Mouse (Mus musculus) midbrain, embryonic 13.5 days (tissue): ENCODE measurements around the gene Eif1ad. TPM values are rescaled to one million over a fixed set of nuclear protein-coding genes. Genes with fewer than 3 reads are reported as not detected.

Source experiments
- ATAC-seq: fragments of 200-750 bp; cut with Nextera tagmentation; 2 replicates; pipeline ENCODE4 v1.8.0; 2017; ENCODE audit warnings: mild to moderate bottlenecking, moderate TSS enrichment, moderate library complexity
- H3K27ac ChIP-seq: fragments of 300-500 bp; sonication (generic); 2 replicates; pipeline ENCODE4 v1.5.1; 2015; ENCODE audit warnings: inconsistent platforms, mild to moderate bottlenecking, moderate library complexity
- H3K27me3 ChIP-seq: fragments of 300-500 bp; sonication (generic); 2 replicates; pipeline ENCODE4 v1.6.1; 2015; ENCODE audit warnings: mild to moderate bottlenecking, inconsistent platforms
- H3K36me3 ChIP-seq: fragments of 300-500 bp; sonication (generic); 2 replicates; pipeline ENCODE4 v1.6.1; 2015; ENCODE audit warnings: mild to moderate bottlenecking, inconsistent platforms
- H3K4me1 ChIP-seq: fragments of 300-500 bp; sonication (generic); replicated peaks from 2 replicates; pipeline ENCODE4 v1.6.1; 2015; ENCODE audit warnings: inconsistent platforms
- H3K4me2 ChIP-seq: fragments of 300-500 bp; sonication (generic); replicated peaks from 2 replicates; pipeline ENCODE4 v1.6.1; 2015; ENCODE audit warnings: moderate library complexity, mild to moderate bottlenecking, inconsistent platforms
- H3K4me3 ChIP-seq: fragments of 300-500 bp; sonication (generic); replicated peaks from 2 replicates; pipeline ENCODE4 v1.5.1; 2015; ENCODE audit warnings: mild to moderate bottlenecking, inconsistent platforms
- H3K9ac ChIP-seq: fragments of 300-500 bp; sonication (generic); replicated peaks from 2 replicates; pipeline ENCODE4 v1.6.1; 2015; ENCODE audit warnings: mild to moderate bottlenecking, inconsistent platforms
- H3K9me3 ChIP-seq: fragments of 300-500 bp; sonication (generic); 2 replicates; pipeline ENCODE4 v1.6.1; 2016; ENCODE audit warnings: mild to moderate bottlenecking, inconsistent platforms
- WGBS: fragments of 180-500 bp; shearing (Covaris S2); methylation state at CpG from one replicate; pipeline ENCODE4 v1.1.7; 2015; 5-methylcytosine and 5-hydroxymethylcytosine counted together
- polyA plus RNA-seq: library from polyadenylated mRNA; unstranded; fragments of >200 nt; fragmentation: Nextera tagmentation; extraction: Ambion mirVana; gene quantifications from 2 replicates; pipeline ENCODE4 v1.2.1, GENCODE M21; 2015

Gene Eif1ad
- polyA plus RNA-seq, 1 experiment from 2014 or later, result 63.7 TPM

- peak; percentile 41 for ATAC-seq
- WGBS, result 15% methylated on average over 7 of the region's 7 CpGs
- peaks cover 21% of the 10 kb centered on the region for H3K4me1 ChIP-seq
- H3K4me2 ChIP-seq, result peak overlapping the region; percentile 81
- H3K4me3 ChIP-seq, result peak overlapping the region; percentile 62
- H3K36me3 ChIP-seq, result no peaks in the 10 kb centered on the region
- peak overlapping the region; percentile 77 for H3K9ac ChIP-seq
- H3K27me3 ChIP-seq, result no peaks in the 10 kb centered on the region
- H3K9me3 ChIP-seq, result no peaks in the 10 kb centered on the region
- peak overlapping the region; percentile 88 for H3K27ac ChIP-seq
These were observed 40.6 kb downstream of the Eif1ad start for GRCm38 (mm10) chr19:5407133-5407532.

- H3K9me3 ChIP-seq, result no peaks in the 10 kb centered on the region
- WGBS, result 92% methylated on average over 13 of the region's 13 CpGs
- H3K9ac ChIP-seq, result no peak overlapping the region
- peak overlapping the region; percentile 62; the same call in 1 of the 2 replicates for H3K4me3 ChIP-seq
- H3K36me3 ChIP-seq, result no peaks in the 10 kb centered on the region
- no peak overlapping the region for H3K27ac ChIP-seq
- H3K4me2 ChIP-seq, result peak overlapping the region; percentile 81
- peaks cover 21% of the 10 kb centered on the region for H3K4me1 ChIP-seq
- H3K27me3 ChIP-seq, result no peaks in the 10 kb centered on the region
- no peak for ATAC-seq
These were observed 41.8 kb downstream of the Eif1ad start for GRCm38 (mm10) chr19:5408057-5409001.

- Histone ChIP-seq H3K9ac (no peak overlapping the region), H3K27ac (no peak overlapping the region), H3K4me2 (no peak overlapping the region), H3K4me1 (peaks cover 21% of the 10 kb centered on the region), H3K4me3 (no peak overlapping the region), H3K27me3 (no peaks in the 10 kb centered on the region), H3K36me3 (no peaks in the 10 kb centered on the region), H3K9me3 (no peaks in the 10 kb centered on the region)
- no peak for ATAC-seq
- WGBS, result 82% methylated on average over 5 of the region's 5 CpGs
These were observed 42.5 kb downstream of the Eif1ad start for GRCm38 (mm10) chr19:5409068-5409467.

- no peaks in the 10 kb centered on the region for H3K27me3 ChIP-seq
- no peak overlapping the region for H3K4me3 ChIP-seq
- H3K36me3 ChIP-seq, result no peaks in the 10 kb centered on the region
- WGBS, result 93% methylated on average over 5 of the region's 5 CpGs
- ATAC-seq, result no peak
- no peak overlapping the region for H3K4me2 ChIP-seq
- H3K4me1 ChIP-seq, result peaks cover 20% of the 10 kb centered on the region
- H3K27ac ChIP-seq, result no peak overlapping the region
- no peaks in the 10 kb centered on the region for H3K9me3 ChIP-seq
- H3K9ac ChIP-seq, result no peak overlapping the region
These were observed 44.1 kb downstream of the Eif1ad start for GRCm38 (mm10) chr19:5410641-5411040.

- H3K4me1 ChIP-seq, result peaks cover 14% of the 10 kb centered on the region
- no peak overlapping the region for H3K4me2 ChIP-seq
- H3K27me3 ChIP-seq, result no peaks in the 10 kb centered on the region
- no peak overlapping the region for H3K9ac ChIP-seq
- no peaks in the 10 kb centered on the region for H3K9me3 ChIP-seq
- H3K4me3 ChIP-seq, result no peak overlapping the region
- no peak for ATAC-seq
- WGBS, result 68% methylated on average over 5 of the region's 5 CpGs
- H3K27ac ChIP-seq, result no peak overlapping the region
- no peaks in the 10 kb centered on the region for H3K36me3 ChIP-seq
These were observed 45.4 kb downstream of the Eif1ad start for GRCm38 (mm10) chr19:5411961-5412360.

GRCm38 (mm10) chr19:5413840-5414239, 47.3 kb downstream of the Eif1ad start:
- Histone ChIP-seq H3K27me3 (no peaks in the 10 kb centered on the region), H3K4me1 (no peaks in the 10 kb centered on the region), H3K36me3 (0 out of 2 replicates have a peak, but pooled peaks cover 4% of the 10 kb centered on the region), H3K27ac (no peak overlapping the region), H3K4me3 (no peak overlapping the region), H3K9me3 (no peaks in the 10 kb centered on the region), H3K4me2 (no peak overlapping the region), H3K9ac (no peak overlapping the region)
- 80% methylated on average over 4 of the region's 4 CpGs for WGBS
- no peak for ATAC-seq

- Histone ChIP-seq H3K27ac (no peak overlapping the region), H3K4me2 (no peak overlapping the region), H3K4me3 (no peak overlapping the region), H3K9me3 (no peaks in the 10 kb centered on the region), H3K36me3 (peaks cover 7% of the 10 kb centered on the region; the same call in 1 of the 2 replicates), H3K9ac (no peak overlapping the region), H3K27me3 (no peaks in the 10 kb centered on the region), H3K4me1 (no peaks in the 10 kb centered on the region)
- WGBS, result 61% methylated on average over 2 of the region's 2 CpGs
- ATAC-seq, result no peak
These were observed 48.0 kb downstream of the Eif1ad start for GRCm38 (mm10) chr19:5414534-5414957.

- 91% methylated on average over 8 of the region's 8 CpGs for WGBS
These were observed 52.4 kb downstream of the Eif1ad start for GRCm38 (mm10) chr19:5418750-5419466.

GRCm38 (mm10) chr19:5419630-5420029, 53.1 kb downstream of the Eif1ad start:
- Histone ChIP-seq H3K27ac (no peak overlapping the region), H3K9ac (no peak overlapping the region), H3K4me2 (no peak overlapping the region), H3K27me3 (no peaks in the 10 kb centered on the region), H3K4me3 (no peak overlapping the region), H3K36me3 (peaks cover 38% of the 10 kb centered on the region), H3K4me1 (peaks cover 23% of the 10 kb centered on the region), H3K9me3 (no peaks in the 10 kb centered on the region)
- WGBS, result 88% methylated on average over 9 of the region's 9 CpGs
- no peak for ATAC-seq

More at GRCm38 (mm10) chr19:5418750-5419466, 52.4 kb downstream of the Eif1ad start:
- no peaks in the 10 kb centered on the region for H3K27me3 ChIP-seq
- H3K27ac ChIP-seq, result no peak overlapping the region
- no peak overlapping the region for H3K4me2 ChIP-seq
- H3K4me3 ChIP-seq, result no peak overlapping the region
- ATAC-seq, result no peak
- no peak overlapping the region for H3K9ac ChIP-seq
- no peaks in the 10 kb centered on the region for H3K9me3 ChIP-seq
- H3K36me3 ChIP-seq, result peaks cover 38% of the 10 kb centered on the region
- peaks cover 20% of the 10 kb centered on the region for H3K4me1 ChIP-seq

- Histone ChIP-seq H3K9me3 (no peaks in the 10 kb centered on the region), H3K36me3 (peaks cover 38% of the 10 kb centered on the region), H3K27me3 (no peaks in the 10 kb centered on the region), H3K4me1 (peaks cover 23% of the 10 kb centered on the region), H3K4me3 (no peak overlapping the region), H3K27ac (no peak overlapping the region), H3K4me2 (no peak overlapping the region), H3K9ac (no peak overlapping the region)
- 93% methylated on average over 6 of the region's 6 CpGs for WGBS
- ATAC-seq, result no peak
These were observed 54.0 kb downstream of the Eif1ad start for GRCm38 (mm10) chr19:5420579-5420978.
